Mouse (Mus musculus) adrenal gland, postnatal 10 days (tissue): Measurements from ENCODE around the gene Inca1. TPM values are rescaled to one million over a fixed set of nuclear protein-coding genes. Genes with fewer than 3 reads are reported as not detected.

Experiments used
- microRNA-seq: library from miRNA; unstranded; fragments of <30 nt; microRNA quantifications from one replicate; pipeline ENCODE4 v1.2.0, GENCODE M21; 2021
- total RNA-seq, 2 experiments: library from RNA; stranded (reverse); gene quantifications; 2 replicates each; pipeline ENCODE4 v1.2.3; 2021

Inca1 gene
- total RNA-seq, 2 experiments from 2014 or later: 13.8 to 18.9 TPM

Small RNAs within 50 kb of the gene (microRNA-seq; reads per million reads assigned to microRNA genes)
- not detected for gene Mir6925

Other genes with a start within 250 kb of the Inca1 start
- gene Med11, start 248.2 kb downstream of the Inca1 start, total RNA-seq: 10 to 100 TPM; 16.1 to 18.5 TPM
- 1 to 10 TPM in 1 of 2 experiments, under 1 TPM in 1; 0.93 to 1.8 TPM for gene Zmynd15, start 240.7 kb downstream of the Inca1 start, total RNA-seq
- gene Cxcl16, start 240.2 kb downstream of the Inca1 start, total RNA-seq: 1 to 10 TPM; 4.2 to 5.8 TPM
- under 1 TPM; 0.55 to 0.84 TPM for gene Tm4sf5, start 194.9 kb downstream of the Inca1 start, total RNA-seq
- under 1 TPM; 0.42 to 0.48 TPM for gene Vmo1, start 185.5 kb downstream of the Inca1 start, total RNA-seq
- gene Gltpd2, start 181.0 kb downstream of the Inca1 start, total RNA-seq: 1 to 10 TPM; 4.9 to 9.8 TPM
- gene Psmb6, start 174.8 kb downstream of the Inca1 start, total RNA-seq: 100 to 1,000 TPM; 276 to 295 TPM
- gene Gm40193, start 167.2 kb downstream of the Inca1 start, total RNA-seq: not detected
- 10 to 100 TPM in 1 of 2 experiments, 1 to 10 TPM in 1; 9.7 to 13.6 TPM for gene Pld2, start 160.1 kb downstream of the Inca1 start, total RNA-seq
- 10 to 100 TPM; 49.0 to 55.8 TPM for gene Mink1, start 137.3 kb downstream of the Inca1 start, total RNA-seq
- not detected for gene 4930544D05Rik, start 84.3 kb downstream of the Inca1 start, total RNA-seq
- gene Chrne, start 80.9 kb downstream of the Inca1 start, total RNA-seq: 1 to 10 TPM in 1 of 2 experiments, not detected in 1; 1.6 TPM
- under 1 TPM; 0.30 TPM for gene Gp1ba, start 61.0 kb downstream of the Inca1 start, total RNA-seq
- gene Rnf167, start 52.9 kb downstream of the Inca1 start, total RNA-seq: 10 to 100 TPM; 73.9 to 86.6 TPM
- 100 to 1,000 TPM; 180 to 220 TPM for gene Slc25a11, start 52.7 kb downstream of the Inca1 start, total RNA-seq
- 100 to 1,000 TPM; 677 to 708 TPM for gene Pfn1, start 45.5 kb downstream of the Inca1 start, total RNA-seq
- 100 to 1,000 TPM in 1 of 2 experiments, 10 to 100 TPM in 1; 89.5 to 224 TPM for gene Eno3, start 43.0 kb downstream of the Inca1 start, total RNA-seq
- gene Spag7, start 30.7 kb downstream of the Inca1 start, total RNA-seq: 10 to 100 TPM; 66.5 to 72.6 TPM
- gene Camta2, start 12.1 kb downstream of the Inca1 start, total RNA-seq: 10 to 100 TPM; 34.3 to 43.8 TPM
- 100 to 1,000 TPM; 156 to 176 TPM for gene Kif1c, start 393 bp upstream of the Inca1 start, total RNA-seq
- 10 to 100 TPM in 1 of 2 experiments, 1 to 10 TPM in 1; 6.7 to 10.3 TPM for gene Zfp3, start 64.1 kb upstream of the Inca1 start, total RNA-seq
- under 1 TPM; 0.27 to 0.57 TPM for gene Scimp, start 112.4 kb upstream of the Inca1 start, total RNA-seq
- gene Rabep1, start 144.6 kb upstream of the Inca1 start, total RNA-seq: 10 to 100 TPM; 73.1 to 75.0 TPM